Mouse (Mus musculus): ENCODE data around the gene Cerk.

DNA sequence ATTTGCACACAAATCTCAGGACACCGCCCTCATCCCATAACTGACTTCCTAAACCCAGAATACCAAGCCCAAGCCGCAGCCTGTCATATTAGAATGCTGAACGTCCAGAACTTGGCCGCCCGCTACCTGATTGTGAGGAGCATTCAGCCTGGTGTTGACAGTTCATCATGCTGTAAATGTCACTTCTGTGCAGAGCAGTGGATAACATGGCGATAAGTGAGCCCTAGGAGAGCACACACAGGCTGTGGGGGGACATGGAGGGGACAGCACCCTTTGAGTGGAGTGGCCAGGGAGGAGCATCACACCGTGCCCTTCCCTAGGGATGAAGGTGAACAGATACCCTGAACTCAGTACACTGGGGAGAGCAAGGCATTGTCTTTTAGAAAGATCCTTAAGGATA is 76.7 kb downstream of the Cerk start:
- TF ChIP-seq POLR2A (IDR thresholded peaks at IDR 0.05; ENCODE audit: extremely low read depth, insufficient read depth, low read length) (no peak), CTCF (IDR thresholded peaks at IDR 0.05; ENCODE audit: extremely low read depth, insufficient read depth, low read length) (no peak)

Measured in cortical plate, adult 2 months (tissue).